Mouse (Mus musculus) kidney, adult 2 months (tissue): ENCODE results near the gene 9330159F19Rik.

Experiments
- CTCF ChIP-seq: fragments of 200-500 bp; conservative IDR thresholded peaks from 2 replicates; pipeline ENCODE4 v1.5.1; 2011; ENCODE audit warnings: low read depth, mild to moderate bottlenecking, control low read depth, low read length, moderate library complexity, mixed read lengths; ENCODE audit not compliant: insufficient read depth, insufficient read length
- POLR2A ChIP-seq: fragments of 200-500 bp; IDR thresholded peaks from one replicate; pipeline ENCODE4 v1.6.1; 2011; ENCODE audit warnings: low read depth, low read length, control low read depth

DNA sequence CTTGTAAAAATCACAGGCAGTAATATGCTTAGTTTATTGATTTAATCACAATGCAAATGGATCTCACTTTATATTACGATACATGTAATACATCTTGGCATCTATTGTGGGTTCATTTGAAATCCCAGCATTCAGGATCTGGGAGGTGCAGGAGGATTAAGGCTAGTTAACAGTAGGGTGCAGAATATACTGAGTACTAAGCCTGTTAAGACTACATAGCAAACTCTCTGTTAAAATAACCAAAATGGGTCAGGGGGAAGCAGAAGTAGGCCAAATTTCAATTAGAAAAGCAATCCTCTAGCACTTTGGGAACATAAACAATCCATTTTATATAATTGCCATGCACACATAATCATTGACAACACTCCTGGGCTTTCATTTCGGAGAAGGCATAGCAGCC is 37.6 kb upstream of the 9330159F19Rik start:
- TF ChIP-seq POLR2A: no peak
- TF ChIP-seq CTCF: no peak
